Mouse (Mus musculus) thymus, postnatal 14 days (tissue): ENCODE results near the gene Matn1.

ENCODE experiments used
- DNase-seq: peaks from one replicate; pipeline ENCODE4 v3.0.0; 2021

Matn1 gene

DNA sequence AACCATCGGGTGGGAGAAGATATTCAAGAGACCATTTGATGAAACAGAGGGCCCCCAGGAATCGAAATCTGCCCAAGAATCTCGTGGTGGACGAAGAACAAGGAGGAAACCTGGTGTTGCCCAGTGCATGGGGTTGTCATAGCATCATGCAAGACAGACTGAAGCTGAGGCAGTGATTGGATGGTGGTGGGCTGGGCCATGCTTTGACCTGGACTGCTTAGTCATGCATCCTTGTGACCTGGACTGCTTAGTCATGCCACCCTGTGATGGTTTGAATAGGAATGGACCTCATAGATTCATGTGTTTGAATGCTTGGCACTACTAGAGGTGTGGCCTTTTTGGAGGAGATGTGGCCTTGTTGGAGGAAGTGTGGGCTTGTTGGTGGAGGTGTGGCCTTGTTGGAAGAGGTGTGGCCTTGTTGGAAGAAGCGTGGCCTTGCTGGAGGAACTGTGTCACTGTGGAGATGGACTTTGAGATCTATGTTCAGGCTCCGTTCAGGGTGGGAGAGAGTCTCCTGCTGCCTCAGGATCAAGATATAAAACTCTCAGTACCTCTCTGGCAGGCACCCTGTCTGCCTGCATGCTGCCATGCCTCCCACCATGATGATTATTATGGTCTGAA, 44.1 kb downstream of the Matn1 start:
- no peak for DNase-seq

DNA sequence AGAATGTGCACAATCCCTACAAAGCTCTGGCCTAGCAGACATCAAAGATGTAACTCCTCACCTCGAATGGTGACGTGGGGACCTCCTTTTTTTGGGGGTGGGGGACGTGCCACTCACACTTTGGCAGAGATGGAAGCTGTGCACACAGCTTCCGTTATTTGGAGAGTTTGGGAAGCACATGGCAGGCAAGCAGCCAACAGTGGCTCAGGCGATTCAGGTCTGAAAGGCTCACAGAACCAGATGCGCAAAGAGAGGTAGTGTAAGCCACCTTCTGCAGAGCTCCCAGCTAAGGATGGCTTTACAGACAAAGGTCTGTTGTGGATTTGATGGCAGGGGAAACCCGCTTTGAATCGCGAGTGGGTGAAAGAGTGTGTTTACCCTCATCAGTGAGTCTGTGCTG, 45.0 kb downstream of the Matn1 start:
- no peak for DNase-seq

DNA sequence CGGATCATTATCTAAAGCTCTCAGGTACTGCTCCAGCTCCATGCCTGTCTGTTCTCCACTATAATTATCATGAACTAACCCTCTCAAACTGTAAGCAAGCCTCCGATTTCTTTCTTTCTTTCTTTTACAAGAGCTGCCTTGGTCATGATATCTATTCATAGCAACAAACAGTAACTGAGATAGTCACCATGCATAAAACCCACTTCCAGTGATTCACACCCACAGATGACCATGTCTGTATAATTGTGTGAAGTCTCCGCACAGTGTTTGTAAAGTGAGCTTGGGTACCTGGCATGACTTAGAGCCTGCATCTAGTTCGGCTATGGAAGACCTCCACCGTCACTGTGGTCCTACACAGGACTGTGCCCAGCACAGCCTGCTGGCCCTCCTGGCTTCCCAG, 46.8 kb downstream of the Matn1 start:
- no peak for DNase-seq

DNA sequence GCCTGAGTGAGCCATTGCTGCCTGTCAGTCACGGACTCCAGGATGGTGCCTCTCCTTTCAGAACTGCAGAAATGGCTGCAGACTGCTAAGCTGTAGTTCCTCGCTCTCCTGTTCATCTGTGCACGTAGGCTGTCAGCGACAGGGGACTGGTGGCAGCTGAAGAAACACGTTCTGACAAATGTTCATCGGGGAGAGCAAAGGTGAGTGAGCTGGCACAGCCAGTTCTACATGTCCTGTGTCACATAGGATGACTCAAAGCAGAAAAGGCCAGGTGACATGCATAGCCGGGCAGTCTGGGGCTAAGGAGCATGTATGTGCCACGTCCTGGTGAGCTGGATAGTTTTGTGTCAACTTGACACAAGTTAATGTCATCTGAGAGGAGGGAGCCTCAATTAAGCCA, 50.4 kb downstream of the Matn1 start:
- no peak for DNase-seq

DNA sequence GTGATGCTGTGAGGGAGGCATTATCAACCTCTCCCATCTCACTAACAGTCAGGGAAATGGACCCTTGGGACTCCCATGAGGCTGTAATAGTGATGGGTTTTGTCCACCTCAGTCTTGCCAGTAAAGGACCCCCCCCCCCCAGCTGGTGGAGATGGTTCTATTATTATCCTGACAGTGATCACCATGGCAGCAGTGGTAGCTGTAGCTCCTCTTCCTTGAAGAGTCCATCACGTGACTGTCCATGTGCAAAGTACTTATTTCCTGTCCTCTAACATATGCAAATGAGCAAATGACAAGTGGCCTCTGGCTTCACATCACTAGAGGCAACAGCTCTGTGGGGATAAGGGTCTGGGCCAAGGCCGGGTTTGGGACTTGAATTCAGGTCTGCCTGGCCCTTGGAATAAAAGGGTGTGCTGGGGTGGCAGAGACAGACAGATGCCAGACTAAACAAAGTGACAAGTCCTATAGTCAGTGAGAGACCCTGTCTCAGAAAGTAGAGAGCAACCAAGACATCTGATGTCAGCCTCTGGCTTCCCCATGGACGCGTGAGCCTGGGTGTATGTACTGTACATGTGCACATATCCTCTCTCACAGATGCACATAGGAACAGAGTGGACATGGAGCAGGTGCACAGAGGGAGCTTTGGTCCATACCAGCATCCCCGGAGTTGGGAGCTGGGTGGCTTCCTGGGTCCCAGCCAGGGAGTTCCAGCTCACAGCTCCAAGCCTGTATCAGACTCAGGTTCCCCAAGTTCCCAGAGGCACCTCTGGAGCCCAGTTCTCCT, 55.8 kb downstream of the Matn1 start:
- no peak for DNase-seq

DNA sequence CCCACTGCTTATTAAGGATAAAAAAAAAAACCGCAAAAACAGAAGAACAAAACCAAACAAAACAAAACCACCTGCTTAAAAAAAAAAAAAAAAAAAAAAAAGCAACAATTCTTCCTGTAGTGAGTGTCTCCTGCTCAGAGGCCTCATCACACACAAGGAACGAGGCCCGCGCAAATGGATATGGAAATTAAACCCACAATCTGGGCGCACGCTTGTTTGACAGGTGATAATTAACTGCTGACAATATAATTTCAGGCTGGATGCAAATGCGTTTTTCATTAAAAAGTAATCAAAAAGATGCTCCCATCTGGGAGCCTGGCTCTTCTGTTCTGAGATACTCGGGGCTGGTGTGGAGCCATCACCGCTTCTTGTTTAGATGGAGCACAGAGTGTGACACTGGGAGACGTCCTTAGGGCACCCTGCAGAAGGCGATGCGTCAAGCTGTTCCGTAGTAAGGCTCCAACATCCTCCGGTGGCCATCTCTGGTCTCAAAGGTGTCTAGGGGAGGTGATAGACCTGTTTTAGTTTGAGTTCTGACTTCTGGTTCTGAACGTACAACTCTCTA, 56.5 kb downstream of the Matn1 start:
- no peak for DNase-seq
